Mouse (Mus musculus): ENCODE measurements at regions not wholly inside any gene's neighbourhood (a gene's known extent, or its start where the extent isn't known, plus 50 kb on each side); places are given as distances from the start of the nearest gene placed in this dataset.

DNA sequence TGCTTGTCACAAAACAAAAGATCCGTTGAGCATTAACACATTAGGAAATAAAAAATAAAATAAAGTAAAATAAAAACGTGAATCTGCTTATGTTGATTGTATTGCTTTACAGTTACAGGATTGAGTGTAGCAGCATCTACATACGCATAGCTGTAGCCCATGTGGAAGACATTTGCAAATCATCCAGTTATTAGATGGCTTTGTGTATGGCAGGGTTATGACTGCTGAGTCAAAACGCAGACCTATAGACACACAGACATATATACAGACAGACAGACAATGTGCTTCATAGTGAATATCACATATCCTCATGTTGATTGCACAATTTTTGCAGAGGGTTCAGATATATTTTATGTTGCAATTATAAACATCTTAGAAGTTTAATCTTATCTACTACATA lies 64.5 kb downstream of the Gm11146 start:
- no peak for DNase-seq (ENCODE audit: extremely low read depth, insufficient read length, low spot score)

DNA sequence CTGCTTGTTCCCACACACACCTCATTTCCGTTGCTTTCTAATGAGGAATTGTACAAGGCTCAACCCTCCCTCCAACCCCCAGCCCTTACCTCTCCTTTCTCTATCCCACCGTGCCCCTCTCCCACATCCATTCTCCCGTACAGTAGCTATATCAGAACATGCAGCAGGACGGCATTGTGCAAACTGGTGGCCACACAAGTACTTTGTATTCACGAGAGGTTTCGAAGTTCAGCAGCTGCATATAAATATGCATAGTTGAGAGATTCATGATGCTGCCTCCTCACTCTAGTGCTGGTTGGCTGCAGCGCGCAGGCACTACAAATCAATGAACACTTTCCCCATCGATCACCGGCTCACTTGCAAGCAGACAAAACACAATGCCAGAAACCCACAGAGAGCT lies 65.1 kb downstream of the Gm11146 start:
- no peak for DNase-seq (ENCODE audit: extremely low read depth, insufficient read length, low spot score)

DNA sequence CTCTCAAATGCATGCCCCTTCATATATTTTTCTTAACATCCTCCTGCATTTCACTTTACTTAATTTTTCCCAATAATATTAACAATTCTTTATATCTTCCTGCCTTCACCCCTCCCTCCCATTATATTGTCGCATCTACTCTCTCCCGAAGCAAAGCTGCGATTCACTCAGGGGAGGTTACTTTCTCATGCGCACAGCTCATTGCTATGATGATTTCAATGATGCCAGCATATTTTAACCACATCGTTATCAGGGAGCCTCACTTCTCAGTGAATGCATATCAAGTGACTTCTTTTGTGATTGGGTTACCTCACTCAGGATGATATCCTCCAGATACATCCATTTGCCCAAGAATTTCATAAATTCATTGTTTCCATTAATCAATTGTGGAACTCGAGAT lies 65.6 kb downstream of the Gm11146 start:
- DNase-seq (ENCODE audit: extremely low read depth, insufficient read length, low spot score) = no peak

DNA sequence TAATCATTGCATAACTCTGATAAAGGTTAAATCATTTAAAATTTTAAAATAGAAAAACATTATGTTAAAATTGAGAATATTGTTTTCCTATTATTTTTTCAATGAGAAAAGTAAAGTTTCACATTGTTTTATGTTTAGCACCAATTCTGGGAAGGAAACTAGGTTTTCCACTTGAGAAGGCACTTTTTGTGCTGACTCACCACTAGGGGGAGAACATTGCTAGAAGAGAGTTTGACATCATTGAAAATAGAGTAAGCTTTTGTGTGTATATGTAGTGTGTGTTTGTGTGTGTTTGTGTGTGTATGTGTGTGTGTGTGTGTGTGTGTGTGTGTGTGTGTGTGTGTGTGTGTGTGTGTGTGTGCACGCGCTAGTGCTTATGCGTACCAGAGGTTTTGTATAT lies 66.9 kb downstream of the Gm11146 start:
- DNase-seq (ENCODE audit: extremely low read depth, insufficient read length, low spot score) = no peak

DNA sequence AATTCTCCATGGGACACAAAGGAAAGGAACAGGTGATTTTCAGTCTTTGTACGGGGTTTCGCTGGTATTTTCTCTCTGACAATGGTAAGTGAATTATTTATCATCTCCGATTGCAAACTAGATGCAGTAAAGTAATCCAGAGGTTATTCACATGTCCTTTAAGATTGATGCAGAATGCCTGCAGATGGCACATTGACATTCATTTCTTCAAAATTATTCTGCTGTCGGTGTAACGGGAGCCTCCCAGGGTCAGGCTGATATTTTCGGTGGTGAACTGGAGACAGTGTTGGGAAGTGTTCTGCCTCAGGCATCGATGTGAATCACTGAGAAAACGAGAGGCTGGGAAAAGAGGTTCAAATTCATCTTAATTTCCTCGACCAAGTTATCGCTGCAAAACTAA lies 70.3 kb downstream of the Gm11146 start:
- DNase-seq (ENCODE audit: extremely low read depth, insufficient read length, low spot score) = no peak

DNA sequence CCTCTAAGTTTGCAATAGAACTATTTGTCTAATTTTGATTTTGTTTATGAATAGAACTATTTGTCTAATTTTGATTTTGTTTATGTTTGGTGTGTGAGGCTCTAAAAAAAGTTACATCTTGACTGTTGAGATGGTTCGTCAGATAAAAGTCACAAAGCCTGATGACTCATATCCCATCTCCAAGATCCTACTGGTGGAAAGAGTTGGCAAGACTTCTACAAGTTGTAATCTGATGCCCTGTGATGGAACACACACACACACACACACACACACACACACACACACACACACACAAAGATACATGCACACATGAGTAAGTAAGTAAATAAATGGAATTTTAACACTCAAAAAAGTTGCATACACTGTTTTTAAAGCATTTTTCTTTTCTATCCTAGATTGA lies 73.9 kb downstream of the Gm11146 start:
- DNase-seq (ENCODE audit: extremely low read depth, insufficient read length, low spot score) = peak; percentile 38

DNA sequence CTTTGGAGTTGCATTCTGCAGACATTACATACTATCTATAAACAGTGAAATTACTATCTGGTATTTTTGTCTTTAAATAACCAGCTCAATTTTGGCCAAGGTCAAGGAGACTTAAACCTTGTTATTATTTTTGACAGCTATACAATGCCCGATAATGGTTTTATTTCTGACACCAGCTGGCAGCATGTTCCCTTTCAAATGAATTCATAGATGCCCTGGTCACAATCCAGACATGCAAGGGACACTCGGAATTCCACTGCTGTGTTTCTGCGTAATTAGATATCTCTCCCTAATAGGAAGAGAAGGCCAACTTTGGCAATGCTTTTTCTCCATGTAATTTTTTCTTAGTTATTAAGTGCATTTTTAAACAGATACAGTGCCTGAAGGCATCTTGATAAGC lies 87.3 kb downstream of the Gm11146 start:
- no peak for DNase-seq (ENCODE audit: extremely low read depth, insufficient read length, low spot score)

DNA sequence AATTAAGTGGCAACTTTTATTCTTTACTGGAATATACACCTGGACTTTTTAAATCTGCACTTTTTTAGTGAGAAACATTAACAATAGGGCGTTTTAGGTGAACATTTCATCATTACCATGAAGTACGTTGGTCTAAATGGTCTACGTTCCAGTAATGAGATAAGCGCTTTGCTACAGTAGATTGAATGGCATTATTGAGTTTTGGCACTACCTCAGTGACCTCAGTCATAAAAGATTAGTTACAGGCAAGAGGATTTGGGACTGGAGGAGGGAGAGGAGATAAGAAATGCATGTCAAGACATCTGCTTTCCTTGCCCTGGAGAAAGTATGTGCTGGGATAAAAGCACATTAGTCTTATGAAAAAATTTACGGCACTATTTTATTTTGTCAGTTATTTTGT lies 98.3 kb downstream of the Gm11146 start:
- DNase-seq (ENCODE audit: extremely low read depth, insufficient read length, low spot score) = no peak

DNA sequence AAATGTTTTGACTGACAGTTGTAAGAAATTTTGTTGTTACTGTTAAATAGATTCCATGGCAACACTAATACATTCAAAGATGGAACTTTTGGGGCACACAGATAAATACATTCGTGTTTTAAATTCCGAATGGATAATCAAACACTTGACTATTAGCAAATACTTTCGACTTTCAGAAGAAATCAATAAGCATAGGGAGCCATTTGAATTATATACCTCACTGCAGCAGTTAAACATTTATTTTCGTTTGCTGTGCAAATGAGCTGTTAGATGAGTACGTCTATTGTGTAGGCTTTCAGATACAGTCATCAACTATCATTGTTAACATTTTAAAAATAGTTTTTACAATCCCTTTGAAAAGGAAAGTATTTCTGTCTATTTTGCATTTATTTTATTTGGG lies 99.0 kb downstream of the Gm11146 start:
- DNase-seq (ENCODE audit: extremely low read depth, insufficient read length, low spot score) = no peak

DNA sequence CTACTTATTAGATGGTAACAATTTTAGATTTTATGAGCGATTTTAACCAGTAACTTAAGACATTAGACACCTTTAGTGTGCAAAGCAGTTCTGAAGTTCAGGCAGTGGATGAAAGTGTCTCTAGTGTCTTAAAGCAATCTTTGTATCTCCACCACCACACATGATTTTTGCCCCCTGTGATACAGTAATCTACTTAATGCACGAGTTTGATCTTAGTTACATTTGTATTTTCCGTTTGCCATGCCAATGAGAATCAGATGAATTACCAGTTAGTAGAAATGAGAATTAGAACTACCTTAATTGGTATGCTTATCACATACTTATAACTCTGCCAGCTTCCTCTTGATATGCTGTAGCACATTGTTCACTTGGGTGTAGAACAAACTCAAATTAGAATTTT lies 99.9 kb downstream of the Gm11146 start:
- no peak for DNase-seq (ENCODE audit: extremely low read depth, insufficient read length, low spot score)

DNA sequence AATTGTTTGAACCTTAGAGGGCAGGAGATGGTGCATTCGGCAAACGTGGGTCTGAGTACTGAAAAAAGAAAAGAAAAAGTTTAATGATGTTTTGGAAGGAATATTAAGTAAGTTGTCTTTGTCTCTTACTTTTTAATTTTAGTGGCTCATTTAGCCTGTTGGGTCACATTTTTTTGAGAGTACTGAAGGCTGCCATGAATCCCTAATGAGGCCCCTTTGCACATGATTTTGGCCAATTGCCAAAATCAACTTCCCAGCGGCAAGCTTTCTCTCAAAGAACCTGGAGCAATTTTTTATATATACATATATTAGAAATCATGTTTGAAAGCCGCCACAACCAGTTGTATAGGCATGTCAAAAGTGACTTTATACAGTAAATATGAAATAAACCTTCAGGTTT lies 100.9 kb downstream of the Gm11146 start:
- DNase-seq (ENCODE audit: extremely low read depth, insufficient read length, low spot score) = no peak

DNA sequence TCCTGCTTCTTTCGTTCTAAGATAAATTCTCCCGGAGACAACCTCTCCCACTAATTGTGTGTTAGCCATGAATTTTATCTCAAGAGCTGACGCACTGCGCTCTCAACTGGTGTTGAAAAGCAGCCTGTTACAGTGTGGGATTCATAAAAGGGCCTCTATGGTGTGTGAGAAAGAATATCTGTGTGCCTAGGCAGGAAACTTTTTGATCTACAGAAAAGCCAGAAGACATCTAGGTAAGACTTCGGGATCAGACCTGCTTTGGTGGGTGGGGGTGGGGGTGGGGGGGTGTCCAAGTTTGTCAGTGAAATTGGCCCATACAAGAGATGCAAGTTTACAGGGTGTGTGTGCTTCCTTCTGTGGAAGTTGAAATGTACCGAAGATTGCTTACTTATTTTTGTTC lies 101.5 kb downstream of the Gm11146 start:
- peak; percentile 31 for DNase-seq (ENCODE audit: extremely low read depth, insufficient read length, low spot score)

DNA sequence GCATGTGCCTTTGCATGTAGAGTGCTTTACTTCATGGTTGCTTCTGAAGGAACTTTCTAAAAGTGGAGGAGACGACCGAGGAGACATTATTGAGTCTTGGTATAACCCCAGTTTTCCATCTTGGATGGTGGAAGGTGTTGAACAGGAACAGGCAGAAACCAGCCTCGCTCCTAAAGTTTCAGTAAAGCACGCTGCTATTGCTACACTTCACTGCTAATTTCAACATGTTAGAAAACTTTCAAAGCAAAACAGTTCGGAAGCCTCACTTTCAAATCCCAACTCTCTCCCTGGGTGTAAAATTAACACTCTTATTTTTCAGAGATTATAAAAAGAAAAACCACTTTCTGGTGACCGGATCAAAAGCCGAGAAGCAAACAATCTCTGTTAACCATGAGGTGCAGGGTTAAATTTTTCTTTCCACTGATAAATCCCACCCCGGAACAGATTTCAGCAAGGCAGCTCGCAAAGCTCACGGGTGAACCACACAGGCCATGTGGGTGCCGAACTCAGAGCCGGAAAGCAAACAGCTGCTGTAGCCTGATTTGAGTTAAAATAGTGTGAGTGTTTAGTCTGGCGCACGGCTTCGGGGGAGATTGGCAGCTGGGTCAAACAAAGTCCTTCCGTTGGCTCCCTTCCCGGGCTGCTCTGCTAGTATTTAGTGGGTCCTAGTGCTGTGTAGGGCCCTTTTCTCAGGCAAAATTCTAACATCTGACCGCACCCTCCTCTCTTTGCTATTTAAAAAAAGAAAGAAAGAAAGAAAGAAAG lies 102.2 kb downstream of the Gm11146 start:
- peak; percentile 54 for DNase-seq (ENCODE audit: extremely low read depth, insufficient read length, low spot score)

DNA sequence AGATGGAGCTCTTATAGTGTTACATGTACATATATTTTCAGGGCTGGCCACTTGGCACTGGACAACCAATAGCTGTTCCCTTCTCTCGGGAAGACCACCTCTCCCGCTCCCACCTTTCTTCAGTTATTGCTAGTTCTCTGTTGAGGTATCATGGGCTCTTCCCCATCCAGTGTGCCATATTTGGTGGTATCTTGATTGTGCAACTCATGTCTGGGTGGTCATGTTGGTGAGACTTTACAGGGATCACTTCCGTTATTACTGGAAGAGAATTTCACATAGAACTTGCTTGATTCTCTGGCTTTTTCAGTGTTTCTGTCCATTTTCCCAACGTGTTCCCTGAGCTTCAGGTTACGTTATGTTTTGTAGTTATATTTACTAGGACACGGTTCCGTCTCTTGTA lies 106.6 kb downstream of the Gm11146 start:
- no peak for DNase-seq (ENCODE audit: extremely low read depth, insufficient read length, low spot score)

DNA sequence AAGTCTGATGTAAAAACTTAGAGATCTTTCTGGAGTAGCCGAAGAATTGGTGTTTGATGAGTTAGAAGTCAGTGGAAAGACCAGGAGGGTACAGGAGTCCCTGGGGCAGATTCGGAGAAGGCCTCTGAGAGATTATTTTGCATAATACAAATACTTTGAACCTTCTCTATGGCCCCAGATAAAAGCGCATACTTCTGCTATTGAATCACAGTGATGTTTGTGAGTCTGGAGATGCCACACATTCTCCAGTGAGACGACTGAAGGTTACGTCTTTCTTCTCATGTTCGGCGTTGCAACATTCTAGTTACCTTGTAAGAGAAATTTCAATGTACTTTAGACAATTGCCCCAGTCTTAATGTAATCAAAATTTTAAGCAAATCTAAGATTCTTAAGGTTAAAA lies 107.9 kb downstream of the Gm11146 start:
- no peak for DNase-seq (ENCODE audit: extremely low read depth, insufficient read length, low spot score)

DNA sequence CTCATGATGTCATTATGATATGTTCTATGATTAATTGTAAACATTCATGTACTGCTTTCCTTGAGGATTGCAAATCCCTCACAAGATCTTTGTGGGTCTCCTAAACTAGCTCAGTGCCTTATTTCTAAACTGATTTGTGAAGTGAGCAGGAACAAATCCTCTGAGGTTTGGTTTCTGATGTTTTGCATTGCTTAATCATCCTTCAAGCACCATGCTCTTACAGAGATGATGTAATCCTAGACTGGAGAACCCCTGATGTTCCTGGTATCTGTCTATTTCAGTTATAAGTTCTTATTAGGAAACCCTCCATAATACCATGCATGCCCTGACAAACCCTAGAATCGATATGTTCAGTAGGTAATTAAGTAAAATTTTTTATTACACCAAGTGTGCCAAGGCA lies 113.7 kb downstream of the Gm11146 start:
- no peak for DNase-seq (ENCODE audit: extremely low read depth, insufficient read length, low spot score)

DNA sequence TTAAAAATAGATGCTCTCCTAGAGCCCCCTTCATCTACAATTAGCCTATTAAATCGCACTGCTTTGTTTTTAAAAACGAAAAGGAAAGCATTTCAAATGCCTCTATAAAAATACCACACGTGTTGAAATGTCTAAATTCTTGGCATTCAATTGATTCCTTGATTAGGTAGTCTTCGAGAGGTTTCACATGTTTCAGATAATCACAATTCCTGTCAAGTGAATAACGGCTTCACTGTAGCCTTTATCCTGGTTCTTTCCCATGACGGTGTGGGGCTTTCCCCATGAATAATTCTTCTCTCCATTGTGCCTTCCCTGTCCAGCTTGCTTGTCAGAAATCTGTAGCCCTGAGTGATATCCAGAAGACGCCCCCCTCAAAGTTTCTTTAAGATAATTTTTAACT lies 122.1 kb downstream of the Gm11146 start:
- no peak for DNase-seq (ENCODE audit: extremely low read depth, insufficient read length, low spot score)

DNA sequence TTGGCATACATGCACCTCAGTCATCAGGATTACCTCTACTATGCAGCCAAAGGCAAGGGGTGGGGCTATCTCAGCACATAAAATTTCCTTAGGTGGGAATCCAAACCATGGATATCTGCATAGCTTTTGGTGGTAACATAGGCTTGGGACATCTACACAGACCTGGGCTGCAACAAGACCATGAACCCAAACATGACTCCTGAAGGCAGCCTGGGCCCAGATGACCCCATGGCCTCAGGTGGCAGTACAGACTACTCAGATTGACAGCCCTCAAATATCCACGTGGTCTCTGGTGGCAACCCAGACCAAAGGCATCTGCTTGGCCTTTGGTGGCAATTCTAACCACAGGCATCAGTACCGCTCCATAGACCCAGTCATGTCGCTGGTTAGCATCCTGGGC lies 130.0 kb downstream of the Gm11146 start:
- DNase-seq (ENCODE audit: extremely low read depth, insufficient read length, low spot score) = no peak

DNA sequence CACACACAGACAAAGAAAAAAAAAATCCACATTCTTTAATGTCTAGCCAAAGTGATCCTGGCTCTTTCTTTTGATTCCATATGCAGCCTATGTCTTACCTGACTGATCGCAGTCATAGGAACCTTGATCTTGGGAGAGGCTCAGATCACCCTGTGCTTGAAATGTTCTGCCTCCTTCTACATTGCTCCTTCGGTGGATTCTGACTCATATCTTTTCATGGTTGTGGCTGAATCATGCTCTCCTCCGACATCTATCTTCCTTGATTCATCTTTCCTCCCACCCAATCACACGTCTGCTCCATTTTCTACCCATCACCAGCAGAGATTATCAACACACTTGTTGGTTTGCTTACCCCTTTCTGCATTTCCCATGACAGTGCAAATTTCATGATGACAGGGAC lies 132.0 kb downstream of the Gm11146 start:
- DNase-seq (ENCODE audit: extremely low read depth, insufficient read length, low spot score) = no peak

DNA sequence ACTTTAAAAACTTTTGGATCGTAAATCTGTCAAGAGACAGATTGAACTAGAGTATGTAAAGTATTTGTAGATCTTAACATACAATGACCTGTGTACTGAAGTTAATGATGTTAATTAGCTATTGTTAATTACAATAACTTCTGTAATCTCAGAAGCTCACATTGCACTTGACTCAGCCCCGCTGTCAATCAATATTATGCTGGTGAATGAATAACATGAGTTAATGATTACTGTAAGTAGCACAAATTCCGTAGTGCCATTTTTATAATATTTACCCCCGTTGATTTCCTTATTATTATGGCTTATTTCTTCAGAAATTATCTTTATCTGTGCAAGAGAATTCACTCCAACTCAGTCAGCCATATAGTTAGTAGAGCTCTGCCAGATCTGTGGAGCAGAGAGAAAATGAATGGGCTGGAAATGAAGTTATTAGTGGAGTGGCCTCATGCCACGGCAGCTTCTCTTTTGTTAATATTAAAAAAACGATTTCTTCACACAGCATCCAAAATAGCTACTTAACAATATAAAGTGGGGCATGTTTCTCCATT lies 132.5 kb downstream of the Gm11146 start:
- no peak for DNase-seq (ENCODE audit: extremely low read depth, insufficient read length, low spot score)

DNA sequence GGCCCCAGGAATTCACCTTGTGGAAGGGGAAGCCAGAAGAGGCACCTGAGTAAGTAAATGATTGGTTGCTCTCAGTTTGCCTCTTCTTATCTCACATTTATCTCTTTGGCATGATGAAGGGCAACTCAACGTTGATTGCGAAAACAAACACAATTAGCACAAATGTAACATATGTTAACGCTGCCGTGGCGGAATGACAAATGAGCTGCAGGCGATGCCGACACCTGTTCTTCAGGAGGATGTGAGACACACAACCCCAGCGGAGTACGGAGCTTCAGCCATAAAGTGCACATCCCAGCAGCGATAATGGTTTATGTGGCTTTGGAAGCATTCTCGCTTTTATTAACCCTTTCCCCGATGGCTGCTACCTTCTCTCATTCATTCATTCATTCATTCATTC lies 134.7 kb downstream of the Gm11146 start:
- DNase-seq (ENCODE audit: extremely low read depth, insufficient read length, low spot score) = no peak

DNA sequence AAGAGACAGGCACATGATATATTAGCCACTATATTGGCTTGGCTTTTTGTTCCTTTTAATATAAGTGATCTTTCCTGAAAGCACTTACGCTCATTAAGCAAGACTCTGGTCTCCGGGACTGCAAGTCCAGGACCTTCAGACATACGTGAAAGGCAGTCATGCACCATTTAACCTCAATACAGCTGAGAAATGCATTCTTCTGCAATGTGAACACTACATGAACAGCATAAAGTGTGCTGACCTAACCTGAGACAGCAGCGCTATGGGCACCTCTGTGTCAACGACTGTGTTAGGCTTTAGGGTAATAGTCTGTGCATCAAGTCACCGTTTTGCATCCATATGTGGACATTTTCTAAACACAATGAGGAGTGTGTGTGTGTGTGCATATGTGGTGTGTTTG lies 137.3 kb downstream of the Gm11146 start:
- DNase-seq (ENCODE audit: extremely low read depth, insufficient read length, low spot score) = no peak

DNA sequence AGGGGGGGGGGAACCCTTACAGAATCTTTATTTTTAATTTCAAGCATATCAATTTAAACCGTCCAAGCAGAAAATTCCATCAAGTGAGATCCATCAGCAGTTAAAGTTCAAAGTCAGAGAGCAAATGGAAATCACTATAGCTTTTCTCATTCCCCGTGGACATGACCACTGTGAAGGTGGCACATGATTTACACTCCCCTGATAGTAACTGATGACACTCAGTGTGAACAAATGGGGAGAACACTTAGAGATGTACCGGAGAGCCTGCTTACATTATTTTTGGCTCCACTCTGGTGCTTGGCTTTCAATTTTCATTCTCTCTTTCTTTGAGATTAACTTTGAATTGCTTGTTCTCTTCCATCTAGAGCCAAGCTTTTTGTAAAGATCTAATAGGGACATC lies 140.0 kb downstream of the Gm11146 start:
- no peak for DNase-seq (ENCODE audit: extremely low read depth, insufficient read length, low spot score)

Data from 3134 (cell line).